ENCODE assay signal across 12 mouse cellular contexts in the genomic region with DNA sequence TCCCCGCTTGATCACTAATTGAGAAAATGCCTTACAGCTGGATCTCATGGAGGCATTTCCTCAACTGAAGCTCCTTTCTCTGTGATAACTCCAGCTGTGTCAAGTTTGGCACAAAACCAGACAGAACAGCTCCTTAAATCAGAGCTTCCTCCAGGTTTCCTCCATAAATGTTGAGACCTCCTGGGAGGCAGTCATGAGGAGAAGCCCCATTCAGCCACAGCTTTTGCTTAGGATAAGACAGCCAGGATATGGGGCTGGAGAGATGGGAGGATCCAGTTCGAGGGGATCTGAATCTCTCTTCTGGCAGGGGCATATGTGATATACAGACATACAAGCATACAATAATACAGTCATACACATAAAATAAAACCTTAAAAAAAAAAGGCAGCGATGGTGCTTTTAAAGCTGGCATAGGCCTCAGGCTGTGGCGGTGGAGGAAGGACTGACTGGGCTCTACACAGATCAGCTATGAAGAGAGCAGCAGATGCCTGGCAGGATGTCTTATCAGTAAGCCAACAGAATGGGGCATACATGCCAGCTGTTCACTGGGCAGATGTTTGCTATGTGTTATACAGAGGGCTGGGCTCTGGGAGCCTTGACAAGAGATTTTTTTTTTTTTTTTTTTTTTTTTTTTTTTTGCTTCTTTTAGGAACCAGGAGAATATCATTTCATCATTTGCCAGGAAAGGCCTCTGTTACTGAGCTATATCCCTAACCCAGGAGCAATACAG. TPM values are rescaled to one million over a fixed set of nuclear protein-coding genes. Genes with fewer than 3 reads are reported as not detected.
DNase-seq lines count a peak whose midpoint lies in the region; ATAC-seq and TF ChIP-seq lines count a peak whose summit lies in the region.
"Had no signal": no experiment of that assay in that cellular context is flagged by ENCODE, and none has a peak within 500 bp of the region (broad histone marks: within the 10 kb centered on the region; RNA-seq: fewer than 3 reads in every experiment).

No protein-coding gene starts in this region.

- TF ChIP-seq POLR2A in small intestine, adult 2 months (IDR thresholded peaks at IDR 0.05; ENCODE audit: low read depth, low read length) = no peak

- H3K36me3 ChIP-seq in liver, embryonic 12.5 days = no peaks in the 10 kb centered on the region
- no peaks in the 10 kb centered on the region for H3K36me3 ChIP-seq in intestine, embryonic 14.5 days (ENCODE audit: control insufficient read depth, insufficient read depth, low read length)
- no peaks in the 10 kb centered on the region for H3K36me3 ChIP-seq in small intestine, adult 2 months (ENCODE audit: control insufficient read depth, insufficient read depth, low read length)
- H3K36me3 ChIP-seq: G1E had no signal

- DNase-seq in liver (no peak), MN1 (ENCODE audit: low spot score) (peak; percentile 19)
- DNase-seq in intestine, embryonic 14.5 days (ENCODE audit: low spot score) = no peak
- no peak for DNase-seq in testis, postnatal 10 days (ENCODE audit: low spot score)
- DNase-seq in gastrocnemius, adult 18-20 months (ENCODE audit: low spot score) = no peak
- DNase-seq: embryo, embryonic 11 days had no signal

- no peaks in the 10 kb centered on the region for H3K4me1 ChIP-seq in liver, embryonic 12.5 days
- H3K4me1 ChIP-seq in intestine, embryonic 14.5 days (replicated peaks; ENCODE audit: control insufficient read depth, insufficient read depth, low read length) = no peaks in the 10 kb centered on the region; the same call in 1 of the 2 replicates
- peaks cover 12% of the 10 kb centered on the region for H3K4me1 ChIP-seq in small intestine, adult 2 months (ENCODE audit: control insufficient read depth, insufficient read depth, insufficient read length, low read length)

- H3K9me3 ChIP-seq in liver, embryonic 12.5 days (replicated peaks) = no peaks in the 10 kb centered on the region
- H3K9me3 ChIP-seq in intestine, embryonic 14.5 days (ENCODE audit: control insufficient read depth, low read length) = no peaks in the 10 kb centered on the region
- H3K9me3 ChIP-seq: G1E had no signal

- peak; percentile 76 for ATAC-seq in liver, embryonic 12.5 days
- ATAC-seq in intestine, embryonic 14.5 days (replicated peaks; ENCODE audit: low FRiP score, low TSS enrichment, low read depth) = no peak; the same call in 1 of the 2 replicates

- no peak overlapping the region for H3K27ac ChIP-seq in liver, embryonic 12.5 days
- H3K27ac ChIP-seq in intestine, embryonic 14.5 days (ENCODE audit: low read depth) = 0 out of 2 replicates have a peak overlapping the region, but pooled peaks have one; percentile 1
- H3K27ac ChIP-seq in small intestine, adult 2 months (ENCODE audit: insufficient read depth, low read depth, low read length) = 0 out of 2 replicates have a peak overlapping the region, but pooled peaks have one; percentile 14
- H3K27ac ChIP-seq: layer of hippocampus, adult 2 months had no signal

- WGBS in liver, embryonic 12.5 days (ENCODE audit: insufficient replicate concordance) = 44% methylated on average over 4 of the region's 4 CpGs
- WGBS in intestine, embryonic 14.5 days = 67% methylated on average over 4 of the region's 4 CpGs
- 21% methylated on average over 4 of the region's 4 CpGs for WGBS in small intestine, adult 2 months

- peaks cover 10% of the 10 kb centered on the region; the same call in 1 of the 2 replicates for H3K27me3 ChIP-seq in liver, embryonic 12.5 days (replicated peaks)
- no peaks in the 10 kb centered on the region for H3K27me3 ChIP-seq in intestine, embryonic 14.5 days (replicated peaks; ENCODE audit: control insufficient read depth, insufficient read depth, low read length)
- H3K27me3 ChIP-seq in small intestine, adult 2 months (ENCODE audit: control insufficient read depth, insufficient read depth, low read length) = no peaks in the 10 kb centered on the region

- no peak overlapping the region for H3K9ac ChIP-seq in liver, embryonic 12.5 days
- H3K9ac ChIP-seq in intestine, embryonic 14.5 days (ENCODE audit: low read length) = no peak overlapping the region

- no peak overlapping the region for H3K4me3 ChIP-seq in liver, embryonic 12.5 days
- H3K4me3 ChIP-seq in intestine, embryonic 14.5 days (ENCODE audit: low read depth, low read length) = no peak overlapping the region
- no peak overlapping the region for H3K4me3 ChIP-seq in small intestine, adult 2 months (ENCODE audit: low read depth, low read length)
- H3K4me3 ChIP-seq: layer of hippocampus, adult 2 months had no signal

- no peak for TF ChIP-seq CTCF in small intestine, adult 2 months (IDR thresholded peaks at IDR 0.05; ENCODE audit: extremely low read depth, insufficient read length, insufficient replicate concordance, low read depth, low read length)

- H3K4me2 ChIP-seq in liver, embryonic 12.5 days = no peak overlapping the region
- no peak overlapping the region for H3K4me2 ChIP-seq in intestine, embryonic 14.5 days (ENCODE audit: low read length)

RNA-seq across cellular contexts. Expression of a gene that starts 25.0 kb away (rescaled TPM):
- polyA plus RNA-seq in liver, embryonic 12.5 days (2016; fragmentation: Nextera tagmentation; extraction: Ambion mirVana) = not detected in 2 replicates
- not detected in 2 replicates for polyA plus RNA-seq in intestine, embryonic 14.5 days (2014; fragmentation: Nextera tagmentation; extraction: Ambion mirVana)
- not detected in 2 replicates for polyA plus RNA-seq in small intestine, adult 2 months (2012; rRNA removed)
- not detected for total RNA-seq in gastrocnemius, adult 18-20 months (2021)
- total RNA-seq: G1E; heart, adult 8-10 months; liver, adult 2 months had no signal
- polyA plus RNA-seq: G1E; liver, adult 2 months had no signal

RNA-seq across cellular contexts. Expression of a gene that starts 27.4 kb away (rescaled TPM):
- polyA plus RNA-seq in liver, embryonic 12.5 days (2016; fragmentation: Nextera tagmentation; extraction: Ambion mirVana) = 0.08 and 0.13 TPM in 2 replicates
- 1.2 and 9.5 TPM in 2 replicates for polyA plus RNA-seq in intestine, embryonic 14.5 days (2014; fragmentation: Nextera tagmentation; extraction: Ambion mirVana)
- polyA plus RNA-seq in small intestine, adult 2 months (2012; rRNA removed) = 15.2 and 19.4 TPM in 2 replicates
- total RNA-seq in gastrocnemius, adult 18-20 months (2021) = not detected
- polyA plus RNA-seq: G1E had no signal

RNA-seq across cellular contexts. Expression of a gene that starts 53.4 kb away (rescaled TPM):
- 17.8 and 19.8 TPM in 2 replicates for polyA plus RNA-seq in liver, embryonic 12.5 days (2016; fragmentation: Nextera tagmentation; extraction: Ambion mirVana)
- 34.9 and 37.9 TPM in 2 replicates for polyA plus RNA-seq in intestine, embryonic 14.5 days (2014; fragmentation: Nextera tagmentation; extraction: Ambion mirVana)
- polyA plus RNA-seq in small intestine, adult 2 months (2012; rRNA removed) = 1.4 and 2.9 TPM in 2 replicates
- total RNA-seq in gastrocnemius, adult 18-20 months (2021) = 10 to 100 TPM; 12.7 to 14.1 TPM
